Mouse (Mus musculus): ENCODE measurements around the gene Hoxc8.

Hoxc8 gene

GRCm38 (mm10) chr15:102981379-102982288, 8.8 kb upstream of the Hoxc8 start:
- no peak for DNase-seq (ENCODE audit: low read depth, low spot score)

GRCm38 (mm10) chr15:102983716-102984115, 6.7 kb upstream of the Hoxc8 start:
- no peak for DNase-seq (ENCODE audit: low read depth, low spot score)

GRCm38 (mm10) chr15:102984521-102984920, 5.9 kb upstream of the Hoxc8 start:
- no peak for DNase-seq (ENCODE audit: low read depth, low spot score)

GRCm38 (mm10) chr15:102984925-102985324, 5.5 kb upstream of the Hoxc8 start:
- no peak for DNase-seq (ENCODE audit: low read depth, low spot score)

GRCm38 (mm10) chr15:102987124-102987833, 3.1 kb upstream of the Hoxc8 start:
- DNase-seq (ENCODE audit: low read depth, low spot score) = no peak

GRCm38 (mm10) chr15:102988078-102988477, 2.3 kb upstream of the Hoxc8 start:
- no peak for DNase-seq (ENCODE audit: low read depth, low spot score)

- no peak for DNase-seq (ENCODE audit: low read depth, low spot score)
Measured at GRCm38 (mm10) chr15:102991782-102992181, 1.4 kb downstream of the Hoxc8 start.

- no peak for DNase-seq (ENCODE audit: low read depth, low spot score)
Measured at GRCm38 (mm10) chr15:102992206-102992605, 1.8 kb downstream of the Hoxc8 start.

- no peak for DNase-seq (ENCODE audit: low read depth, low spot score)
Measured at GRCm38 (mm10) chr15:102992863-102993262, 2.5 kb downstream of the Hoxc8 start.

- DNase-seq (ENCODE audit: low read depth, low spot score) = no peak
Measured at GRCm38 (mm10) chr15:102996548-102996947, 6.1 kb downstream of the Hoxc8 start.

- DNase-seq (ENCODE audit: low read depth, low spot score) = no peak
Measured at GRCm38 (mm10) chr15:102997431-102997830, 7.0 kb downstream of the Hoxc8 start.

GRCm38 (mm10) chr15:102997939-102998355, 7.5 kb downstream of the Hoxc8 start, which contains the start of gene Hoxc6:
TSS of gene Hoxc6 (plus strand) at chr15:102998257.
- no peak for DNase-seq (ENCODE audit: low read depth, low spot score)

GRCm38 (mm10) chr15:102998608-102999182, 8.3 kb downstream of the Hoxc8 start:
- no peak for DNase-seq (ENCODE audit: low read depth, low spot score)

- DNase-seq (ENCODE audit: low read depth, low spot score) = no peak
Measured at GRCm38 (mm10) chr15:102999183-102999831, 8.9 kb downstream of the Hoxc8 start.

- DNase-seq (ENCODE audit: low read depth, low spot score) = no peak
Measured at GRCm38 (mm10) chr15:102999955-103000354, 9.5 kb downstream of the Hoxc8 start.

GRCm38 (mm10) chr15:103000501-103000901, 10.1 kb downstream of the Hoxc8 start:
- no peak for DNase-seq (ENCODE audit: low read depth, low spot score)

GRCm38 (mm10) chr15:103001370-103001769, 11.0 kb downstream of the Hoxc8 start:
- DNase-seq (ENCODE audit: low read depth, low spot score) = no peak

GRCm38 (mm10) chr15:103002156-103002555, 11.7 kb downstream of the Hoxc8 start:
- DNase-seq (ENCODE audit: low read depth, low spot score) = no peak

- DNase-seq (ENCODE audit: low read depth, low spot score) = no peak
Measured at GRCm38 (mm10) chr15:103002821-103003448, 12.5 kb downstream of the Hoxc8 start.

- no peak for DNase-seq (ENCODE audit: low read depth, low spot score)
Measured at GRCm38 (mm10) chr15:103005308-103005707, 14.9 kb downstream of the Hoxc8 start.

- DNase-seq (ENCODE audit: low read depth, low spot score) = no peak
Measured at GRCm38 (mm10) chr15:103005797-103006196, 15.4 kb downstream of the Hoxc8 start.
